Mouse (Mus musculus): ENCODE measurements around the gene Plekhm3. TPM values are rescaled to one million over a fixed set of nuclear protein-coding genes. Genes with fewer than 3 reads are reported as not detected.

The Plekhm3 gene
- total RNA-seq, 2 experiments from 2014 or later = 29.5 to 30.0 TPM

GRCm38 (mm10) chr1:64744616-64745015, 212.0 kb downstream of the Plekhm3 start:
- no peak for DNase-seq (ENCODE audit: low spot score in 2 of 2)

DNA sequence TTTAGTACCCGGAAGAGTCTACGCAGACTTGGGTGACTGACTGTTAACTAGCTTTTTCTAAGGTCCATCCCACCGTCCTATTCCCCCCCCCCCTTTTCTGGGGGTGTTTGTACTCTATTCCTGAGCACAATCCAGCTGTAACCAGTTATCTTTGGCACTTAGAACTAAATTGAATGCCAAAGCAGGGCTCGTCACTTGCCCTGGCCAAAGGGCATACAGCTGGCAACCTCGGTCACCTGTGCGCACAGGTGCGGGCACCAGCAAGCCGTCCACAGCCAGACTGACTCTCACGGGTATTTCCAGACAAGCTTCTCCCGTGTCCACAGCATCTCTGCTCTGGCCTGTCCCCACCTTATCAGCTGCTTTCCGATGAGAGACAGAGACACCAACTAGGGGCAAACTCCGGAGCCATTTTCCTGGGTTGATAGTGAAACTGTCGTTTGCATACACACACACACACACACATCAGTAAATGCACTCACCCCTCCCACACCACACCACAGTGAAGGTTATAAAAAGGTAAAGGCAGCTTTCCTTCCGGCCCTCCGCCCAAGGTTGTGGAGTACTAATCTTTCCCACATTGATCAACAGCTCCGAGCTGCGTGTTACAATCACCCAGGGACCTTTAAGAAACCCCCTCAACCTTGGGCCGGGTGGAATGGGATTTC, 213.7 kb downstream of the Plekhm3 start:
- DNase-seq (ENCODE audit: low spot score in 2 of 2) = no peak
- intact Hi-C loops (cut with DNase I) = no loop called here

More at GRCm38 (mm10) chr1:64744616-64745015, 212.0 kb downstream of the Plekhm3 start:
- intact Hi-C loops (cut with DNase I) = no loop called here

DNA sequence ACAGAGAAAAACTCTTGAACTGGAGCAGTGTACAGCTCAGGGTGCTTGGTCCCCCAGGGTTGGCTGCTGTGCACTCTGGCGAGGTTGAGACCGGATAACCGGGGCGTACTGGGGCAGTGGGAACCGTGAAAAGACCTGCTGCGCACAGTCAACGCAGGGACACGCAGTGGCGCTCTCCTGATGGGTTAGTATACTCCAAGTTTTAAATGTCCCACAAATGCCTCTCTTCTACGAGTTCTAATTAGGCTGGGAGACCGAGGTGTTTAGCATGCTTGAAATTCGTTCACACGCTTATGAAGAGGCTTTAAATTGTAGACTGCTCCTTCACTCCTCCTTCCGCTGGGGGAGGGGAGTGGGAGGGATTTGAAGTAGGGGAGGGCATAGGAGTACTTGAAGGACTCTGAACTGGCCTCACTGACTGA, 218.0 kb downstream of the Plekhm3 start:
- no peak for DNase-seq (ENCODE audit: low spot score in 2 of 2)
- intact Hi-C loops (cut with DNase I) = loop anchor here (5.0 kb wide), 1 partner anchor 274 kb away; no protein-coding TSS in a partner anchor

GRCm38 (mm10) chr1:64738180-64738555, 218.5 kb downstream of the Plekhm3 start:
- intact Hi-C loops (cut with DNase I) = loop anchor here (5.0 kb wide), 1 partner anchor 274 kb away; no protein-coding TSS in a partner anchor

GRCm38 (mm10) chr1:64737502-64738179, 219.0 kb downstream of the Plekhm3 start, which contains the start of gene Fzd5:
Fzd5 (minus strand) TSS chr1:64737751.
- DNase-seq (ENCODE audit: low spot score in 2 of 2) = peak; percentile 61 to 73
- intact Hi-C loops (cut with DNase I) = loop anchor here (2.0 to 5.0 kb wide), 2 partner anchors 181 to 275 kb away; no protein-coding TSS in a partner anchor

More at GRCm38 (mm10) chr1:64738180-64738555, 218.5 kb downstream of the Plekhm3 start:
- no peak for DNase-seq (ENCODE audit: low spot score in 2 of 2)

DNA sequence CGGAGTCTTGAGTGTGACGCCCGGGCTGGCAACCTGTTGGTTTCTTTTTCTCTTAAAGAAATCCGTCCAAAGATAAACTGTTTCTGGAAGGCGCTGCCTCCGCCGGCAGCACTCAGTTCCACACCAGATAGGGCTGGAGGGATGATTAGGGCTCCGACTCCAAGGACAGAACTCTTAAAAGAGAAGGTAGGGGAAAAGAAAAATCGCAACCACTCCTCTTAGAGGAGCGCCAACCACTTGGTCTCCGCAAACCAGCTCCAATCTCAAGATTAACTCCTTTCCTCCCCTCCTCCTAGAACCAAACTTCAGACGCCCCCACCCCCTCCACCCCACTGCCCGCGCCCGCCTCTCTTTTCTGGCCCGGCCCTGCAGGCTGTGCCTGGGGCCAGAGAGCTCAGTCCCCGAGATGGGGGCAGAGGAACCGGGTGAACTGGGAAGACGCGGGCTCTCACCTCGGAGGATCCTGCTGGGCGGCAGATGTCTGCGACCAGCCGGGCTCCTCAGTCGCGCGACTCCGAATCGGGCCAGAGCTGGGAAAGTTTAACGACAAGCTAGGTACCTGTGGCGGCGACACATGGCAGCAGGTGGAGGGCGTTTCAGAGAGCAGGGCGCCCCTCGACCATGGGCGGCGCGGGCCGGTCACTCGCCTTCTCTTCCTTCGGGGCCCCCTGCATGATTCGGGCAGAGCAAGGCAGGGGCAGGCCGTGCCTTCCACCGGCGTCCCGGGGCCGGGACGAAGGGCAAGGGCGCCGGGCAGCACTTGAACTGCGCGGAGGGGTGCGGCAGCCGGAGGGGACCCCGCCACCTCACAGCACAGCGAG, 219.7 kb downstream of the Plekhm3 start:
- DNase-seq (ENCODE audit: low spot score in 2 of 2) = no peak
- intact Hi-C loops (cut with DNase I) = loop anchor here (2.0 to 5.0 kb wide), 2 partner anchors 182 to 275 kb away; no protein-coding TSS in a partner anchor

Other genes starting within 250 kb of the Plekhm3 start
- 1 to 10 TPM in 1 of 2 experiments, under 1 TPM in 1; 0.57 to 1.5 TPM for gene Fzd5, start 219.1 kb downstream of the Plekhm3 start, total RNA-seq (2021)
- gene Akr1cl, start 75.9 kb upstream of the Plekhm3 start, total RNA-seq (2021) = not detected
- gene Cryge, start 94.3 kb upstream of the Plekhm3 start, total RNA-seq (2021) = not detected
- not detected for gene Crygd, start 106.6 kb upstream of the Plekhm3 start, total RNA-seq (2021)
- gene Crygc, start 116.9 kb upstream of the Plekhm3 start, total RNA-seq (2021) = not detected
- not detected for gene Crygb, start 125.5 kb upstream of the Plekhm3 start, total RNA-seq (2021)
- gene Cryga, start 146.5 kb upstream of the Plekhm3 start, total RNA-seq (2021) = 1 to 10 TPM; 1.4 to 1.6 TPM
- gene Gm28845, start 162.7 kb upstream of the Plekhm3 start, total RNA-seq (2021) = not detected
- 10 to 100 TPM; 10.5 to 15.8 TPM for gene D630023F18Rik, start 166.4 kb upstream of the Plekhm3 start, total RNA-seq (2021)
- 10 to 100 TPM; 52.8 to 67.6 TPM for gene Idh1, start 229.7 kb upstream of the Plekhm3 start, total RNA-seq (2021)
- 10 to 100 TPM; 40.6 to 43.2 TPM for gene Pikfyve, start 229.9 kb upstream of the Plekhm3 start, total RNA-seq (2021)

Measured in left cerebral cortex, postnatal 14 days (tissue).